Mouse (Mus musculus) colon, adult 2 months (tissue): ENCODE results near the gene Blcap. TPM values are rescaled to one million over a fixed set of nuclear protein-coding genes. Genes with fewer than 3 reads are reported as not detected.

ENCODE experiments used
- polyA plus RNA-seq: library from polyadenylated mRNA; depleted of rRNA; stranded (reverse); fragments of >200 nt; gene quantifications from 2 replicates; pipeline ENCODE4 v1.2.3, GENCODE M21; 2012; rRNA removed

Blcap gene
- polyA plus RNA-seq: 43.6 and 50.8 TPM in 2 replicates

GRCm38 (mm10) chr2:157571224-157571832 is at the start of gene Blcap:
Blcap (minus strand) TSS chr2:157571274.

GRCm38 (mm10) chr2:157559858-157560257 is 11.2 kb downstream of the Blcap start, which contains the start of gene Nnat:
Nnat (plus strand) TSS chr2:157560078.

Other genes with a start within 250 kb of the Blcap start
- not detected in 2 replicates for gene Ghrh, start 223.8 kb downstream of the Blcap start, polyA plus RNA-seq
- 81.6 and 83.3 TPM in 2 replicates for gene Manbal, start 203.7 kb downstream of the Blcap start, polyA plus RNA-seq
- 119 and 148 TPM in 2 replicates for gene Src, start 152.8 kb downstream of the Blcap start, polyA plus RNA-seq
- gene Nnat, start 11.2 kb downstream of the Blcap start, polyA plus RNA-seq: 28.2 and 31.8 TPM in 2 replicates
- gene Ctnnbl1, start 166.1 kb upstream of the Blcap start, polyA plus RNA-seq: 13.9 and 20.4 TPM in 2 replicates